Mouse (Mus musculus) limb, embryonic 11.5 days (tissue): Measurements from ENCODE around the gene Catip. TPM values are rescaled to one million over a fixed set of nuclear protein-coding genes. Genes with fewer than 3 reads are reported as not detected.

ENCODE experiments used
- ATAC-seq: fragments of 200-750 bp; cut with Nextera tagmentation; 2 replicates; pipeline ENCODE4 v1.8.0; 2017; ENCODE audit warnings: low read depth; ENCODE audit not compliant: insufficient number of reproducible peaks, low FRiP score, low TSS enrichment
- DNase-seq: peaks from one replicate; pipeline ENCODE4 v3.0.0-alpha.2; 2015; ENCODE audit warnings: low spot score
- H3K27ac ChIP-seq: fragments of 300-500 bp; sonication (generic); replicated peaks from 2 replicates; pipeline ENCODE4 v1.5.1; 2014; ENCODE audit warnings: low read depth, mild to moderate bottlenecking, low read length
- H3K27me3 ChIP-seq: fragments of 300-500 bp; sonication (generic); 2 replicates; pipeline ENCODE4 v1.6.1; 2014; ENCODE audit warnings: mild to moderate bottlenecking, low read length, mixed read lengths; ENCODE audit not compliant: control insufficient read depth, insufficient read depth
- H3K36me3 ChIP-seq: fragments of 300-500 bp; sonication (generic); 2 replicates; pipeline ENCODE4 v1.6.1; 2014; ENCODE audit warnings: mild to moderate bottlenecking, low read length, moderate library complexity, mixed read lengths; ENCODE audit not compliant: control insufficient read depth, insufficient read depth
- H3K4me1 ChIP-seq: fragments of 300-500 bp; sonication (generic); 2 replicates; pipeline ENCODE4 v1.6.1; 2014; ENCODE audit warnings: low read length, mixed read lengths; ENCODE audit not compliant: control insufficient read depth, insufficient read depth
- H3K4me2 ChIP-seq: fragments of 300-500 bp; sonication (generic); 2 replicates; pipeline ENCODE4 v1.6.1; 2014; ENCODE audit warnings: low read depth, mild to moderate bottlenecking, moderate library complexity; ENCODE audit not compliant: severe bottlenecking
- H3K4me3 ChIP-seq: fragments of 300-500 bp; sonication (generic); 2 replicates; pipeline ENCODE4 v1.5.1; 2014; ENCODE audit warnings: low read depth, low read length
- H3K9ac ChIP-seq: fragments of 300-500 bp; sonication (generic); 2 replicates; pipeline ENCODE4 v1.6.1; 2014; ENCODE audit warnings: mild to moderate bottlenecking, low read length
- H3K9me3 ChIP-seq: fragments of 300-500 bp; sonication (generic); 2 replicates; pipeline ENCODE4 v1.6.1; 2016; ENCODE audit warnings: low read length; ENCODE audit not compliant: control insufficient read depth
- WGBS: fragments of 180-500 bp; shearing (Covaris S2); extraction: QIAGEN DNeasy Blood & Tissue Kit; methylation state at CpG from one replicate; pipeline ENCODE4 v1.1.7; 2014; 5-methylcytosine and 5-hydroxymethylcytosine counted together
- polyA plus RNA-seq: library from polyadenylated mRNA; unstranded; fragments of >200 nt; fragmentation: Nextera tagmentation; extraction: Ambion mirVana; gene quantifications from 2 replicates; pipeline ENCODE4 v1.2.1, GENCODE M21; 2014

Catip gene
- polyA plus RNA-seq, 1 experiment from 2014 or later: 0.25 TPM

GRCm38 (mm10) chr1:74381588-74382021 is 19.7 kb downstream of the Catip start:
- no peak overlapping the region for H3K4me2 ChIP-seq
- H3K4me3 ChIP-seq: no peak overlapping the region
- no peaks in the 10 kb centered on the region for H3K9me3 ChIP-seq
- no peaks in the 10 kb centered on the region for H3K36me3 ChIP-seq
- DNase-seq: no peak
- no peak for ATAC-seq
- H3K4me1 ChIP-seq: 0 out of 2 replicates have a peak, but pooled peaks cover 2% of the 10 kb centered on the region
- H3K27ac ChIP-seq: no peak overlapping the region
- H3K9ac ChIP-seq: no peak overlapping the region
- no peaks in the 10 kb centered on the region for H3K27me3 ChIP-seq
- WGBS: 96% methylated on average over 10 of the region's 10 CpGs

GRCm38 (mm10) chr1:74383385-74383784 is 21.5 kb downstream of the Catip start:
- H3K4me2 ChIP-seq: no peak overlapping the region
- no peaks in the 10 kb centered on the region for H3K36me3 ChIP-seq
- 86% methylated on average over 13 of the region's 13 CpGs for WGBS
- H3K4me3 ChIP-seq: no peak overlapping the region
- H3K9ac ChIP-seq: no peak overlapping the region
- H3K27ac ChIP-seq: no peak overlapping the region
- 0 out of 2 replicates have a peak, but pooled peaks cover 2% of the 10 kb centered on the region for H3K4me1 ChIP-seq
- H3K27me3 ChIP-seq: no peaks in the 10 kb centered on the region
- DNase-seq (no peak), ATAC-seq (no peak)
- no peaks in the 10 kb centered on the region for H3K9me3 ChIP-seq

- no peak for ATAC-seq
- no peak for DNase-seq
- no peaks in the 10 kb centered on the region for H3K9me3 ChIP-seq
- H3K9ac ChIP-seq: no peak overlapping the region
- H3K4me3 ChIP-seq: no peak overlapping the region
- H3K4me1 ChIP-seq: peaks cover 3% of the 10 kb centered on the region; the same call in 1 of the 2 replicates
- no peak overlapping the region for H3K4me2 ChIP-seq
- H3K36me3 ChIP-seq: no peaks in the 10 kb centered on the region
- H3K27ac ChIP-seq: no peak overlapping the region
- no peaks in the 10 kb centered on the region for H3K27me3 ChIP-seq
- 86% methylated on average over 8 of the region's 8 CpGs for WGBS
These were observed 22.6 kb downstream of the Catip start for GRCm38 (mm10) chr1:74384525-74384924.

GRCm38 (mm10) chr1:74385064-74385463 is 23.2 kb downstream of the Catip start:
- ATAC-seq: no peak
- Histone ChIP-seq H3K4me2 (no peak overlapping the region), H3K9me3 (no peaks in the 10 kb centered on the region), H3K4me3 (no peak overlapping the region), H3K27me3 (no peaks in the 10 kb centered on the region), H3K27ac (no peak overlapping the region), H3K36me3 (no peaks in the 10 kb centered on the region), H3K4me1 (peaks cover 6% of the 10 kb centered on the region), H3K9ac (no peak overlapping the region)
- no peak for DNase-seq
- 93% methylated on average over 10 of the region's 10 CpGs for WGBS

- DNase-seq (no peak), ATAC-seq (no peak)
- H3K4me1 ChIP-seq: peaks cover 6% of the 10 kb centered on the region
- no peaks in the 10 kb centered on the region for H3K36me3 ChIP-seq
- no peaks in the 10 kb centered on the region for H3K9me3 ChIP-seq
- no peak overlapping the region for H3K4me3 ChIP-seq
- 89% methylated on average over 8 of the region's 8 CpGs for WGBS
- no peaks in the 10 kb centered on the region for H3K27me3 ChIP-seq
- no peak overlapping the region for H3K9ac ChIP-seq
- no peak overlapping the region for H3K4me2 ChIP-seq
- no peak overlapping the region for H3K27ac ChIP-seq
These were observed 23.6 kb downstream of the Catip start for GRCm38 (mm10) chr1:74385531-74385930.

DNA sequence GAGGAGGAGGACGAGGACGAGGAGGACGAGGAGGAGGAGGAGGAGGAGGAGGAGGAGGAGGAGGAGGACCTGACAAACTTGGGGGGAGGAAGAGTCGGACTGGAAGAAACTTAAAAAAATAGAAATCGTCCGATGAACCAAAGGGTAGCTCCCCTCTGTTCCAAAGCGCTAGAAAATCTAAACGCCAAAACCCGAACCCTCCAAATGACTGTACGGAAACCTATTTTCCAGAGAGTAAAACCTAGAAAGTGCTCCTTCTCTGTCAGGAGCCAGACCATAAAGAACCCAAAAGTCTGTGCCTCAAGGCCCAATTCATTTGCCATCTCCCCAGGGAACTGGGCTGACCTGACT is 24.4 kb downstream of the Catip start:
- Histone ChIP-seq H3K4me1 (peaks cover 6% of the 10 kb centered on the region), H3K9ac (peak overlapping the region; percentile 74), H3K27me3 (no peaks in the 10 kb centered on the region), H3K4me3 (peak overlapping the region; percentile 42), H3K4me2 (peak overlapping the region; percentile 61), H3K9me3 (no peaks in the 10 kb centered on the region), H3K27ac (peak overlapping the region; percentile 95), H3K36me3 (no peaks in the 10 kb centered on the region)
- WGBS: 75% methylated on average over 7 of the region's 10 CpGs
- no peak for DNase-seq
- no peak for ATAC-seq

GRCm38 (mm10) chr1:74386714-74387385 is 24.9 kb downstream of the Catip start:
- Histone ChIP-seq H3K36me3 (no peaks in the 10 kb centered on the region), H3K4me2 (peak overlapping the region; percentile 61), H3K9me3 (no peaks in the 10 kb centered on the region), H3K27ac (peak overlapping the region; percentile 95), H3K4me3 (peak overlapping the region; percentile 42), H3K9ac (peak overlapping the region; percentile 74), H3K27me3 (no peaks in the 10 kb centered on the region), H3K4me1 (peaks cover 6% of the 10 kb centered on the region)
- WGBS: under 1% methylated on average over 26 of the region's 26 CpGs
- DNase-seq (peak; percentile 98), ATAC-seq (peak; percentile 89)

GRCm38 (mm10) chr1:74387386-74387988 is 25.6 kb downstream of the Catip start:
- H3K9ac ChIP-seq: peak overlapping the region; percentile 74; the same call in 1 of the 2 replicates
- H3K36me3 ChIP-seq: no peaks in the 10 kb centered on the region
- H3K27me3 ChIP-seq: no peaks in the 10 kb centered on the region
- peaks cover 8% of the 10 kb centered on the region for H3K4me1 ChIP-seq
- H3K9me3 ChIP-seq: no peaks in the 10 kb centered on the region
- peak overlapping the region; percentile 42; the same call in 1 of the 2 replicates for H3K4me3 ChIP-seq
- peak overlapping the region; percentile 61; the same call in 1 of the 2 replicates for H3K4me2 ChIP-seq
- ATAC-seq (no peak), DNase-seq (no peak)
- H3K27ac ChIP-seq: peak overlapping the region; percentile 95
- 63% methylated on average over 15 of the region's 15 CpGs for WGBS
